Mouse (Mus musculus) right cerebral cortex, postnatal 25 days (tissue): ENCODE results near the gene Wdr46.
"Not testable (repeated sequence)": the region's sequence is repeated elsewhere in the genome, so short reads cannot be mapped to it uniquely, and the experiment has no call there.

ENCODE experiments used
- DNase-seq: peaks from one replicate; pipeline ENCODE4 v3.0.0; 2022

Wdr46 gene

DNA sequence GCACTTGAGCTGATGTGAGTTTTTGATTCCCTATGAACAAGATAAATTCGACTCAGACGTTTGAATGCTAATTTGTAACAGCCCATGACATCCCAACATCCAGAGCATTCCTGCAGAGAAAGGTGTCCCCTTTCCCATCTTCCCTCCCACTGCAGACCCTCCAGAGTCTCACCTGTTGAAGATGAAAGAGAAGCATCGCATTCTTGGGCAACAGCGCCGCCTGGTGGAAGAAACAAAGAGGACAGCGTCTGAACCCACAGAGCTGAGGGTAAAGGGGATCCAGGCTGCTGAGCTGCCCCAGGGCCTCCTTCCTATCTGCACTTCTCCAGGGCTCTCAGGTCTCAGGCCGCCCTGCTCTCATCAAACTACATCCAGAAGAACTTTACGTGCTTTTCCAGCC is 41.7 kb downstream of the Wdr46 start:
- not testable (repeated sequence) for DNase-seq

DNA sequence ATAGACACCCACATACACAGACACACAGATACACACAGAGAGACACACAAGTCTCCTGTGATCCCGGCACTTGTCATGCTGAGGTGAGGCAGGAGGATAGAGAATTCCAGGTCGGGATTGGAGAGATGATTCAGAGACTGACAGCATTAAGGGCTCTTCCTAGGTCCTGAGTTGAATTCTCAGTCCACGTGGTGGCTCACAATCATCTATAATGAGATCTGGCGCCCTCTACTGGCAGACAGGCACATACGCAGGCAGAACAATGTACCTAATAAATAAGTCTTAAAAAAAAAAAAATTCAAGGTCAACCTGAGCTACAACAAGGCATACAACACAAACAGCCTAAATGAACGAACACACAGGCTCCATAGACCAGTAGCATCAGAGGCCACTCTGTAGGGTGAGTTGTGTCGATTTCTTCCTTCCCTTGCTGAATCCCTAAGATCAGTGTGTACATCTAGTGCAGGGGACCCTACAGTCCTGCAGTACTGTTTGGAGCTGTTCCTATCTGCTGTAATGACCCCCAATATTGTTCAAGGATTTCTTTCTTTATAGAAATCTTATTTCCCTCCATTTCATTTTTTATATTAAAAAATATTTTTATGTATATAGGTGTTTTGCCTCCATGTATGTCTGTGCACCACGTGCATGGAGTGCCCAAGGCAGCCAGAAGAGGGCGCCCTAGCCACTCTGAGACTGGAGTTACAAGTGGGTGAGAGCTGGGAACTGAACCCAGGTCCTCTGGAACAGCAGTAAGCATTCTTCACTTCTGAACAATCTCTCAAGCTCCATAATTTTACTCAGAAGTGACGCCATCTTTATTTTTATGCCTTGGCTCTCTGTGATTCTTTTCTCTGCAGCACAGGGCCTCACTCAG is 51.6 kb downstream of the Wdr46 start:
- DNase-seq = no peak

DNA sequence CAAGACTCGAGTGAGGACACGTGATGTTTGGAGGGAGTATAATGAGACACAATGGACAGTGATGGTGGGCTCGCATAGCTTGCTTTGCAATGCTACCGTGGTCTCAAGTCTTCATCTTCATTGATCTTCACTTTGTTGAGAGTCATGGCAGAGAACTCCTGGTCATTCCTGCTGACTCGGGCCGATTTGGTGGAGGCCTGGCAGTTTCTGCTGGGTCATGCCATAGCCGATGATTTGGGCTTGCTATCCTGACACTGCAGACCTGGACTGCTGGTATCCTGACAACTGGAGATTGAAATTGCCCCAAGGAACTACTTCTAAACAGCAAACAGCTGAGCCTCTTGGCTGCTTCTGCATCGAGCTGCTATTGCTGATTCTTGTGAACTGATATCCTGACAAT is 54.5 kb downstream of the Wdr46 start:
- no peak for DNase-seq

DNA sequence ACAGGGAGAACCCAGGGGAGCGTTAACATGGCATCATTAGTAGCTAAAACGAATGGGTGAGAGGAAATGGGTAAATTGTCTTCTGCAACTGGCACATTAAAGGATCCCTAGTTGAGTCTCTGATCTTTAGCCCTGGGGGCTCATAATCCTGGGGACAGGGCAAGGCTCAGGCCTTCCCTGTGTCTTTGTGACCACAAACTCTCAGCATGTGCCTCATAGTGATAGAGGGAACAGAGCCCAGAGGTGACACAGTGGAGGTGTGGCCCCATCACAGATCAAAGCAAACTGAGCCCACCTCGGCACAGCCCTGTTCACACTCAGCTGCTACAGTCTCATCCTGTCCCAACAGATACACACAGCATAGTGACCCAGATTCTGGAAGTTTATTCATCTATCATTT is 55.2 kb downstream of the Wdr46 start:
- no peak for DNase-seq

DNA sequence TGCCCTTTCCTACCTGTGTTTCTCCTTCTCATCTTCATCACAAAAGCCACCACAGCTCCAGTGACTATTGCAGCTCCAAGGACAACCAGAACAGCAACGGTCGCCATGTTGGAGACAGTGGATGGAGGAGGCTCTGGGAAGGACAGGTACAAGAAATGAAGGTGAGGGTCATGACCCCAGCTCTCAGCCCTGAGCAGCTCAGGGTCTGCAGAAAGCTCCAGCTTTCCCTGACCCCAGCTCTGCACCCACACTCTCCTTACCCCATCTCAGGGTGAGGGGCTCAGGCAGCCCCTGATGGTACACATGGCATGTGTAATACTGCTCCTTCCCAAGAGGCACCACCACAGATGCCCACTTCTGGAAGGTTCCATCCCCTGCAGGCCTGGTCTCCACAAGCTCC is 56.6 kb downstream of the Wdr46 start:
- not testable (repeated sequence) for DNase-seq

DNA sequence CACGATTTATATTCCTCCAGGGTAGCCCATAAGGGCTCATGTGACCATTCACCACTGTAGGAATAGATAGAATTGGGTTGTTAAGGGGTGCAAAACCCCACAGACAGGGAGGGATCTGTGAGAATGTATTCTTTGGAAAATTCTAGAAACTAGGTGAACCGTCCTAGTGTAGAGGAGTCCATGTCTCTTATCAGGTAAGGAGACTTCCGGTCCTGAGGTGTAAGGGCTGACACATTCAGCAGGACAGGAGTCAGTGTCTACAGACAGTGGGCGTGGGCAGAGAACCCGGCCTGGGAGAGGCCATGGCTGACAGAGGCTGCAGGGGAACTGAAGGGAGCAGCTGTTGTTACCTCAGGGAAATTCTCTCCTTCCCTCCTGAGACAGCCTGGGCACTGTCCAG is 58.2 kb downstream of the Wdr46 start:
- not testable (repeated sequence) for DNase-seq
